Mouse (Mus musculus): ENCODE results near the gene Ascc2. TPM values are rescaled to one million over a fixed set of nuclear protein-coding genes. Genes with fewer than 3 reads are reported as not detected.

The Ascc2 gene
- polyA plus RNA-seq, 1 experiment from 2014 or later = 30.5 TPM

DNA sequence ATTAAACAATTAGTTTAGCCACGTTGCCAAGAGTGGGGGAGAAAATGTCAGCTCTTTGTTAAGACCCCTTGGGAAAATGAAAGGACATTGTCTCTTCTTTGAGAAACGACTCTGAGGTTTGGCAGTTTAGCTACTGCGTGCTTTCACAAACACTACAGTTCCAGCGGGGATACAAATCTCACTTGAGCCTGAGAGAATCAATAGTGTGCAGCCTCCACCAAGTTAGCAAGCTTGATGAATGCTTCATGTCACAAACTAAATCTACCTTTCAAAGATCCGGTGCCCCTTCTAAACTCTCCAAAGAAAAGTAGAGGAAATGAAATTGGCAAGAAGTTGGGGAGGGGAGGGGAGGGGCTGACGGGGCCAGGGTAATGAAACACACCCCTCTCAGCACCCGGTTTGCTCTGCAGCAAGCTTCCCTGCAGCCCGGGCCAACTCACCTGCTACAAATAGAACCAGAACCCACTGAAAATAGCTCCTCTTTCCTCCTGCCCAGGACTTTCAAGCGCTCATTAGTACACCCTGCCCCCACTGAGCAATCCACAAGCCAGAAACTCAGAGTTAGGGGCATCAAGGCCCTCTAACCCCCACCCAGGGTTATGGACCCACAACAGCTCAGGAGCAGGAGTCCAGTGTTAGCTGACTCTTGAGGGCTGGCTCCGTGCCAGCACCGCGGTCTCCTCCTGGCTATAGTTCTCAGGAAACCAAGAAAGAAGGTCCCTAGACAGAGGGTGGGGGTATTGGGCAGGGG is 34.7 kb upstream of the Ascc2 start:
- no peak overlapping the region for H3K4me2 ChIP-seq
- no peaks in the 10 kb centered on the region for H3K9me3 ChIP-seq (ENCODE audit: control insufficient read depth, low read length)
- WGBS = 48% methylated on average over 12 of the region's 12 CpGs
- DNase-seq (ENCODE audit: low spot score, missing footprints) = peak; percentile 76
- H3K27me3 ChIP-seq (ENCODE audit: control insufficient read depth, insufficient read depth, low read length) = no peaks in the 10 kb centered on the region
- H3K9ac ChIP-seq (ENCODE audit: low read length) = no peak overlapping the region
- ATAC-seq (ENCODE audit: low FRiP score) = no peak
- no peaks in the 10 kb centered on the region for H3K36me3 ChIP-seq (ENCODE audit: control insufficient read depth, insufficient read depth, low read length)
- H3K27ac ChIP-seq (ENCODE audit: low read depth, low read length) = no peak overlapping the region
- no peak overlapping the region for H3K4me3 ChIP-seq (ENCODE audit: low read depth, low read length)
- peaks cover 4% of the 10 kb centered on the region; the same call in 1 of the 2 replicates for H3K4me1 ChIP-seq (ENCODE audit: control insufficient read depth, insufficient read depth, low read length)

DNA sequence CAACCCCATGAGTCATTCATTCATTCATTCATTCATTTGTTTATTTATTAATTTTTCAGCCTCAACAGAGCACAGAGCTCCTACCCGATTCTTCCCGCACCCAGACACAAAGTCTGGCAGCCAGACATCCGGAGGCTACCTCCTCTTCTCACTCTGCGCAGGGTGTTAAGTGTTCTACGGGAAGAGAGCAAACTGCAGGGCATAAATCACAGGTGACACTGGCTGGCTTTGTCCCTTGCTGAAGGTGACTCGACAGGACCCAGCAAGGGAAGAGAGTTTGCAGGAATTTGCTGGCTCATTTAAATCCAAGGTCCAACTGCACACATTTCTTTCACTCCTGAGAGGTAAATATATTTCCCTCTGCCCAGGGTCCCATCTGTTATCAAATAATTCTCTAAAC is 33.1 kb upstream of the Ascc2 start:
- WGBS = 72% methylated on average over 6 of the region's 6 CpGs
- Histone ChIP-seq H3K4me1 (ENCODE audit: control insufficient read depth, insufficient read depth, low read length) (peaks cover 4% of the 10 kb centered on the region; the same call in 1 of the 2 replicates), H3K4me3 (ENCODE audit: low read depth, low read length) (no peak overlapping the region), H3K36me3 (ENCODE audit: control insufficient read depth, insufficient read depth, low read length) (no peaks in the 10 kb centered on the region), H3K27ac (ENCODE audit: low read depth, low read length) (no peak overlapping the region), H3K4me2 (no peak overlapping the region), H3K9me3 (ENCODE audit: control insufficient read depth, low read length) (no peaks in the 10 kb centered on the region), H3K9ac (ENCODE audit: low read length) (no peak overlapping the region), H3K27me3 (ENCODE audit: control insufficient read depth, insufficient read depth, low read length) (no peaks in the 10 kb centered on the region)
- DNase-seq (ENCODE audit: low spot score, missing footprints) = no peak
- ATAC-seq (ENCODE audit: low FRiP score) = no peak

DNA sequence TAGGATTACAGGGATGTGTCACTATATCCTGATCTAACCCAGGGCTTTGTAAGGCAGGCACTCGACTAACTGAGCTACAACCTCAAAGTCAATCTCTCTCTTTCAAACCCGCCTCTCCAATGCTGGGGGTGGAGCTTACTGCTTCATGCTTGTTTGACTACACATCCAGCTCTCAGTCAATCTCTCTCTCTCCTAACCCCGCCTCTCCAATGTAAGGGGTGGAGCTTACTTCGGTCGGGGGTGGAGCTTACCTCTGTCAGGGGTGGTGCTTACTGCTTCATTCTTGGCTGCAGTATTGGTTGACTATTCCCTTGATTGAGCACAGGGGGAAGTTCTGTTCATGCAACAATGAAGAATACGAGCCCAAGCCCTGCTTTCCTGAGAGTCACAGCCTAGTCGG is 32.1 kb upstream of the Ascc2 start:
- Histone ChIP-seq H3K27ac (ENCODE audit: low read depth, low read length) (no peak overlapping the region), H3K27me3 (ENCODE audit: control insufficient read depth, insufficient read depth, low read length) (no peaks in the 10 kb centered on the region), H3K36me3 (ENCODE audit: control insufficient read depth, insufficient read depth, low read length) (no peaks in the 10 kb centered on the region), H3K9ac (ENCODE audit: low read length) (no peak overlapping the region), H3K4me3 (ENCODE audit: low read depth, low read length) (no peak overlapping the region), H3K9me3 (ENCODE audit: control insufficient read depth, low read length) (no peaks in the 10 kb centered on the region), H3K4me1 (ENCODE audit: control insufficient read depth, insufficient read depth, low read length) (peaks cover 4% of the 10 kb centered on the region; the same call in 1 of the 2 replicates), H3K4me2 (no peak overlapping the region)
- DNase-seq (ENCODE audit: low spot score, missing footprints) = no peak
- WGBS = 56% methylated on average over 7 of the region's 7 CpGs
- no peak for ATAC-seq (ENCODE audit: low FRiP score)

- peaks cover 4% of the 10 kb centered on the region; the same call in 1 of the 2 replicates for H3K4me1 ChIP-seq (ENCODE audit: control insufficient read depth, insufficient read depth, low read length)
- WGBS = 90% methylated on average over 1 of the region's 1 CpGs
- H3K36me3 ChIP-seq (ENCODE audit: control insufficient read depth, insufficient read depth, low read length) = no peaks in the 10 kb centered on the region
- H3K9ac ChIP-seq (ENCODE audit: low read length) = no peak overlapping the region
- no peak for DNase-seq (ENCODE audit: low spot score, missing footprints)
- no peak overlapping the region for H3K4me2 ChIP-seq
- no peak for ATAC-seq (ENCODE audit: low FRiP score)
- H3K4me3 ChIP-seq (ENCODE audit: low read depth, low read length) = no peak overlapping the region
- no peaks in the 10 kb centered on the region for H3K9me3 ChIP-seq (ENCODE audit: control insufficient read depth, low read length)
- no peak overlapping the region for H3K27ac ChIP-seq (ENCODE audit: low read depth, low read length)
- H3K27me3 ChIP-seq (ENCODE audit: control insufficient read depth, insufficient read depth, low read length) = no peaks in the 10 kb centered on the region
Measured at GRCm38 (mm10) chr11:4606541-4606940, 31.0 kb upstream of the Ascc2 start.

DNA sequence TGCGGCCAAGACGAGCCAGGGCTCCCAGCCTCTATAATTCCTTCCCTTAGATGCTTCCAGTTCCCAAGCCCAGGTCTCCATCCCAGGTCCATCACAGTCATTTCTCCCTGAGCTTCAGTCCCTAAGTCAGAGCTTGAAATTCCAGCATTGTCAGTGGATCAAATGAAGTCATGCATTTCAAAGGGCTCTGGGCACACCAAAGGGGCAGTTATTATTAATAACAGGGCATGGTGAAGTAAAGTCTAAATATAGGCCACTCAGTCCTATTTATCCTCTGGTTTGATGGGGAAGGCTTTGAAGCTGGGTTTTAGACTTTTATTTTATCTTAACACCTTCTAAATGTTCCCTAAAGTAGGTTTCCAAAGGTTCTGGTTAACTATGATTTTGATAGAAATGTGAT is 25.6 kb upstream of the Ascc2 start:
- 81% methylated on average over 2 of the region's 2 CpGs for WGBS
- no peak overlapping the region for H3K27ac ChIP-seq (ENCODE audit: low read depth, low read length)
- H3K4me3 ChIP-seq (ENCODE audit: low read depth, low read length) = no peak overlapping the region
- no peaks in the 10 kb centered on the region for H3K9me3 ChIP-seq (ENCODE audit: control insufficient read depth, low read length)
- no peaks in the 10 kb centered on the region for H3K27me3 ChIP-seq (ENCODE audit: control insufficient read depth, insufficient read depth, low read length)
- no peaks in the 10 kb centered on the region for H3K4me1 ChIP-seq (ENCODE audit: control insufficient read depth, insufficient read depth, low read length)
- H3K9ac ChIP-seq (ENCODE audit: low read length) = no peak overlapping the region
- no peaks in the 10 kb centered on the region for H3K36me3 ChIP-seq (ENCODE audit: control insufficient read depth, insufficient read depth, low read length)
- no peak overlapping the region for H3K4me2 ChIP-seq
- ATAC-seq (ENCODE audit: low FRiP score) = no peak
- DNase-seq (ENCODE audit: low spot score, missing footprints) = no peak

DNA sequence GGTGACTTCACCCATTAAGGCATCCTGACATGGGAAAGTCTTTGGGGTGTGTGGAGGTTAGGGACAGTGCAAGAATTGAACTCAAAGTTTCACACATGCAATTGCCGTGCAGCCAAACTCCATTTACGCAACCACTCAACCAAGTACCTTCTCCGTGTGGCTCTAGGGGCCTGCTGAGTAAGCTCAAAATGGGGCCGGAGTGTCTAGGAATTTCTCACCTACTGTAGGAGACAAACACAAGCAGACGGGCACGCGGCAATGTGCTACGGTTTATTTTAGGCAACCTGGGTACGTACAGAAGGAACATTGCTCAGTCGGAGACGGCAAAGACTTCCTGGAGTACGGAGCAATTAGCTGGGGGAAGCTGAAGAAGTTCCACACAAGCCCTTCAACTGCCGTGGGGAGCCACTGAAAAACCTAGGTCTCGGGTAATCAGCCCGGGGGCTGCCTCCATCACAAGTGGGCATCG is 17.5 kb upstream of the Ascc2 start, which contains the start of gene Gm11032:
Gene Gm11032 (plus strand): TSS at position 51 of the 469 bp plus-strand sequence.
- ATAC-seq (ENCODE audit: low FRiP score) (no peak), DNase-seq (ENCODE audit: low spot score, missing footprints) (no peak)
- no peak within 1 kb of the TSS for H3K4me3 ChIP-seq (ENCODE audit: low read depth, low read length)
- H3K4me2 ChIP-seq = no peak within 1 kb of the TSS
- H3K27ac ChIP-seq (ENCODE audit: low read depth, low read length) = no peak within 1 kb of the TSS
- H3K27me3 ChIP-seq (ENCODE audit: control insufficient read depth, insufficient read depth, low read length) = no peaks in the 10 kb centered on the region
- no peaks in the 10 kb centered on the region for H3K36me3 ChIP-seq (ENCODE audit: control insufficient read depth, insufficient read depth, low read length)
- no peak within 1 kb of the TSS for H3K9ac ChIP-seq (ENCODE audit: low read length)
- H3K4me1 ChIP-seq (ENCODE audit: control insufficient read depth, insufficient read depth, low read length) = no peaks in the 10 kb centered on the region
- no peaks in the 10 kb centered on the region for H3K9me3 ChIP-seq (ENCODE audit: control insufficient read depth, low read length)
- WGBS = 88% methylated on average over 16 of the region's 16 CpGs

GRCm38 (mm10) chr11:4620501-4621108 is 16.9 kb upstream of the Ascc2 start:
- Histone ChIP-seq H3K9me3 (ENCODE audit: control insufficient read depth, low read length) (no peaks in the 10 kb centered on the region), H3K4me3 (ENCODE audit: low read depth, low read length) (no peak overlapping the region), H3K4me1 (ENCODE audit: control insufficient read depth, insufficient read depth, low read length) (no peaks in the 10 kb centered on the region), H3K27ac (ENCODE audit: low read depth, low read length) (no peak overlapping the region), H3K27me3 (ENCODE audit: control insufficient read depth, insufficient read depth, low read length) (no peaks in the 10 kb centered on the region), H3K36me3 (ENCODE audit: control insufficient read depth, insufficient read depth, low read length) (no peaks in the 10 kb centered on the region), H3K4me2 (no peak overlapping the region), H3K9ac (ENCODE audit: low read length) (no peak overlapping the region)
- WGBS = 60% methylated on average over 13 of the region's 13 CpGs
- DNase-seq (ENCODE audit: low spot score, missing footprints) = no peak
- ATAC-seq (ENCODE audit: low FRiP score) = no peak

GRCm38 (mm10) chr11:4621866-4622265 is 15.7 kb upstream of the Ascc2 start:
- ATAC-seq (ENCODE audit: low FRiP score) = no peak
- no peaks in the 10 kb centered on the region for H3K27me3 ChIP-seq (ENCODE audit: control insufficient read depth, insufficient read depth, low read length)
- 80% methylated on average over 4 of the region's 4 CpGs for WGBS

DNA sequence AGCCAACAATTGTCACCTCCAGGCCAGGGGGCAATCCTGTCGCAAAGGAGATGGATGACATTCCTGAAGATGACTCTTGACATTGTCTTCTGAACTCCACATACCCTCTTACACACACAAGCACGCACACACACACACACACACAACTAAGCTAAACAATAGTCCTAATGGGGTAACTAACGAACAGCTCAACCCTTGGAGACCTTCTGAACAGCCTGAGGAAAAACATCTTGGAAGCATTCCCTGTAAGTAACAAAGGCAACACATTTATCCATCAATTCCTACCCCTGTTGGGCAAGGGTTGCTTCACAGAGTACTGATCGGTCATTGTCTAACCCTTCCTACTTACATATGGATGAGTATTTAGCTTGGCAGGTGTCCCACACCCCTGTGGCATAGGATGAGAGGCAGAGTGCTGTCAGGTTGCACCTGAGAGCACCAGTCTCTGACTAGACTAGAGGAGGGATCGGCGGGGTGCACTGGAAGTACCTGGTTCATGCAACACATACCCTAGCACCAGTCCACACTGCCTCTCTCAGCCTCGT is 15.0 kb upstream of the Ascc2 start:
- H3K4me3 ChIP-seq (ENCODE audit: low read depth, low read length) = no peak overlapping the region
- H3K27ac ChIP-seq (ENCODE audit: low read depth, low read length) = no peak overlapping the region
- H3K27me3 ChIP-seq (ENCODE audit: control insufficient read depth, insufficient read depth, low read length) = no peaks in the 10 kb centered on the region
- WGBS = 80% methylated on average over 7 of the region's 7 CpGs
- no peaks in the 10 kb centered on the region for H3K36me3 ChIP-seq (ENCODE audit: control insufficient read depth, insufficient read depth, low read length)
- ATAC-seq (ENCODE audit: low FRiP score) = no peak
- H3K4me2 ChIP-seq = no peak overlapping the region
- no peaks in the 10 kb centered on the region; the same call in 1 of the 2 replicates for H3K4me1 ChIP-seq (ENCODE audit: control insufficient read depth, insufficient read depth, low read length)
- no peak overlapping the region for H3K9ac ChIP-seq (ENCODE audit: low read length)
- no peaks in the 10 kb centered on the region for H3K9me3 ChIP-seq (ENCODE audit: control insufficient read depth, low read length)
- no peak for DNase-seq (ENCODE audit: low spot score, missing footprints)

More at GRCm38 (mm10) chr11:4621866-4622265, 15.7 kb upstream of the Ascc2 start:
- Histone ChIP-seq H3K27ac (ENCODE audit: low read depth, low read length) (no peak overlapping the region), H3K9ac (ENCODE audit: low read length) (no peak overlapping the region), H3K36me3 (ENCODE audit: control insufficient read depth, insufficient read depth, low read length) (no peaks in the 10 kb centered on the region), H3K9me3 (ENCODE audit: control insufficient read depth, low read length) (no peaks in the 10 kb centered on the region), H3K4me3 (ENCODE audit: low read depth, low read length) (no peak overlapping the region), H3K4me2 (no peak overlapping the region), H3K4me1 (ENCODE audit: control insufficient read depth, insufficient read depth, low read length) (no peaks in the 10 kb centered on the region; the same call in 1 of the 2 replicates)
- DNase-seq (ENCODE audit: low spot score, missing footprints) = no peak
